Mouse (Mus musculus) lung, adult 18-20 months (tissue): ENCODE measurements around the gene Gstm3.
"Not testable (repeated sequence)": the region's sequence is repeated elsewhere in the genome, so short reads cannot be mapped to it uniquely, and the experiment has no call there.

Source experiments
- DNase-seq, 2 experiments: peaks; one replicate each; pipeline ENCODE4 v3.0.0; 2022; ENCODE audit warnings: mixed read lengths in 2 of 2

Gstm3 gene

DNA sequence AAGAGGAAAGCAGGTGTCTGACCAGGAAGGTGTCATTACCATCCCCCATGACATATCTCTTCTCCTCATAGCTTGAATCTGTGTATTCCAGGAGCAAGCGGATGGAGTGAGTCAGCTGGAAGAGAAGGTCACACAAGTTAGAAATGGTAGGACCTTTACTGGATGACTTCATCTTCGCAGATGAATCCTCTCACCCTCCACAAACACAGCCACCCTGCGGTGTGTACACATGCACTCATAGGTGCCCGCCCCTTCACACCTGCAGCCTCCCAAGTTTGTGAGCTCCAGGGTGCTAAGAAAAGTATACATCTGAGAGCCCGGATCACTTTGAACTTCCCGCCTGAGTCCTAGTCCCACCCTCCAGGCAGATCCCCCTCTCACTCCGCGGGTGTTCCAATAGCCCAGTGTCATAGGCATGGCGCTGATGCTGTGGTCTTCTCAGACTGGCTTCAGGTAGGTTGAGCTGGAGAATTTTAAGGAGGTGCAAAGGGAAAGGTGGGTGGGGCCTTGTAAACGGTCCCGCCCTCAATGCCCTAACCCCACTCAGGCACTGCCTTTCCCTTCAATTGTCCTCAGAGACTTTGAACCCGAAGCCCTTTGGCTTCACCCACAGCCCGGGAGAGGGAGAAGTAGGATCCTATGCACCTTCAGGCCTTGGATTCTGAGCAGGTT lies at the start of gene Gstm3:
Gstm3 (minus strand) TSS at position 560 of the 672 bp plus-strand sequence.
- DNase-seq, result no peak

DNA sequence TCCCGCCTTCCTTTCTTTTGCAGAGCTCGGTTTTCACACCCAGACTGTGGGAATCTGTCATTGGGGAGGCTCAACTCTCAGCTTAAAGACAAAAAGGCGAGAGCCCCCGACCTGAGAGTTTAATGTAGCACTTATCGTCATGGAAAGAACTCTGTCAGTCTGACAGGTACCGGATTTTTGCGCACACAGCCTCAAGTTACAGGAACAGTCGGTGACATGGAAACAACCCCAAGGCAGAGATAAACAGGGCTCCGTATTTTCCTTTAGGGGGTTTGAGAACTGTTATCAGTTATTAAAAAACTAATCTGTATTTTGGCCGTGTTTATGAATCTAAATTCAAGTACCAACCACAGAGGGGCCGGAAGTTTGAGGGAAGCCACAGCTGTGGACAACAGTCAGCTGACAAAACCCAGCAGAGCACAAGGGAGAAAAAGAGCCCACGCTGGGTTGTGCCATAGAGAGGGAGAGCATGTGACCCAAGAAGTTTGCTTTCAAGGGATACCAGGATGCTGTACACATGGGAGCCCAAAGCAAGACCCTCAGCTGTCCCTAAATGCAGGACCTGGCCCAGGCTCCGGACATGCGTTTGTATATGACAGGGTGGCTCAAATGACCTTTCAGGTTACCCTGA lies 49.2 kb upstream of the Gstm3 start:
- peak; percentile 44 to 59 for DNase-seq

DNA sequence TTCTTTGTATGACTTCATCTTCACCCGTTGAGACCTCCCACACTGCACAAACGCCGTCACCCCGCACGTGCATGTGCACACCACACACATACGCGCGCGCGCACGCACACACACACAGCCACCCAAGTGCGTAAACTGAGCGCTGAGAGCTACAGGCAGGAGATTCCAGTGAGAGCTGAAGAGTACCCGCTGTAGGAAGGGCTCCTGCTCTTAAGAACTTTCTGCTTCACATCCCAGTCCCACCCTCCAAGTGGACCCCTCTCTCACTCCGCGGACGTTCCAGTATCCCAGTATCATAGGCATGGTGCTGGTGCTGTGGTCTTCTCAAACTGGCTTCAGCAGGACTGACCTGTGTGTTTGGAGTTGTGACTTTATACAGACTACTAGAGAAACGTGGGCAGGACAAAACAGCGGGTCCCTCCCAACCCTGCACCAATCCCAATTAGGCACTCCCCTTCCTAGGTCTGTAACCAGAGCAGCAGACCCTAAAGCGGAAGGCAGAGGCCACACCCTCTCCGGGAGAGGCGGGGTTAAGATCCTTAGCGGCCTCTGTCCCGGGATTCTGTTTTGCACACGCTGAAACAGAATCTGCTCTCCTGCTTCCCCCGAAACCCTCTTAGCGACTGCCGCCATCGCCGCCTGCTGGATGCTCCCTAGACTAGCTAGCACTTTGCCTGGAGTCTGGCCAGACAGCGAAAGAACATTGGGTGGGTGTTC lies 48.5 kb upstream of the Gstm3 start, which contains the start of gene Gstm1:
Gstm1 (minus strand) TSS at position 501 of the 717 bp plus-strand sequence.
- peak; percentile 98 to 99 for DNase-seq

DNA sequence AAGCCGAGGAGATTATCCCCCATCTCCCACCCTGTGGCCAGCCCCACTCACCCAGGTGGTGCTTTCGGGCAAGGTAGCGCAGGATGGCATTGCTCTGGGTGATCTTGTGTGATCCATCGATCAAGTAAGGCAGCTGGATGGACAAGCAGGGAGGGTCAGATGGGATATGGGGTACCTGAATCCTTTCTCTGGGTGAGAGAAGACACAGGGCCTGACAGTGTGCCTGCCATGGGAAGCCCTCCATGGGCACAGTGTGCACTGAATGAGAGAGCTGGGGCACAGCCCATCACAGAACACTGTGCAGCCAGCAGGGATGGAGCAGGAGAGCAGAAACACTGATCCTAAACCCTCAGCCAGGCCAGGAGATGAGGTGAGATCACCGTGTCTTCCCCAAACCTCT lies 47.4 kb upstream of the Gstm3 start:
- not testable (repeated sequence) for DNase-seq

DNA sequence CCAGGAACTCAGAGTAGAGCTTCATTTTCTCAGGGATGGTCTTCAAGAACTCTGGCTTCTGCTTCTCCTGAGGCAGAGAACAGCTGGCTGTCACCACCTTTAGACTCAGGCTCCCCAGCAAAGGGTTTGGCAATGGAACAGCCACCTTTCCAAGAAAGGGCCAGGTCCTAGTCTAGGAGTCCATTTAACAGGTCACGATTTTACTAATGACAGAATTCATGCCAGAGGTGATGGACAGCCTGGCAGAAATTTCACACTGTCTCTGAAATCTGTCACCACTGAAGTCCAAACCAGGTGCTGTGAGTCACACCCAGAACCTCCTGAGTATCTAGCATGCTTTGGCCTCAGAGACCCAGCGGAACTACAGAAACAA lies 45.9 kb upstream of the Gstm3 start:
- no peak for DNase-seq

DNA sequence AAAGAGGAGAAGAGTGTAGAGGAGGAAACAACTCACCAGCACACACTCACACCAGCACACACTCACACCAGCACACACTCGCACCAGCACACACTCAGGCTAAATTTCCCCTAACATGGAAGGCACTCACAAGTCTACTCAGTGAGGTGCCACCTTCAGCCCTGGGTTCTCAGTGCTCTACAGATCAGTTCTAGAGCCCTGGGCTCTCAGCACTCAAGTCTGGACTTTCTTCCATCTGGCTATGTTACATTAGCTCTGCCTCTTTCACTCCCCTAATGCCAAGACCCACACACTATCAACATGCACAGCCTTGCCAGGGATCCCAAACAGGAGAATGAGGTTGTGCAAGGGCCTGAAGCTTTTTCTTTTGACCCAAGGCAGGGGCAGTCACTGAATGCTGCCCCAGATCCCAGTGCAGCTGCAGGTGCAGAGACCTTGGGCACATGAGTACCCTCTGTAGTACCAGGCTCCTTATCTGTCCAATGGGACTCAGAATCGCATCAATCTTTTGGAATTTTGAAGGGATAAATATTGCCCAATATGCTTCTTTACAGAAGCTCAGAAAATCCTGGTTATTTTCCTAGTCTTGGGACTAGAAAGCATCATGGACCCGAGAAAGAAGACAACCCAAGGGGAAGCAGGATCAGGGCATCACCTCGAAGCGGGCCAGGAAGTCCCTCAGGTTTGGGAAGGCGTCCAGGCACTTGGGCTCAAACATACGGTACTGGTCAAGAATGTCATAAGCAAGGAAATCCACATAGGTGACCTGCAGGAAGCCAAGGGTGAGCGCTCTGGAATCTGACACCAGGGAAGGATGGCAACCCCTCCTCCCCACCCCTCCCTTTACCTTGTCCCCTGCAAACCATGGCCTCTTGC lies 45.3 kb upstream of the Gstm3 start:
- DNase-seq, result no peak

DNA sequence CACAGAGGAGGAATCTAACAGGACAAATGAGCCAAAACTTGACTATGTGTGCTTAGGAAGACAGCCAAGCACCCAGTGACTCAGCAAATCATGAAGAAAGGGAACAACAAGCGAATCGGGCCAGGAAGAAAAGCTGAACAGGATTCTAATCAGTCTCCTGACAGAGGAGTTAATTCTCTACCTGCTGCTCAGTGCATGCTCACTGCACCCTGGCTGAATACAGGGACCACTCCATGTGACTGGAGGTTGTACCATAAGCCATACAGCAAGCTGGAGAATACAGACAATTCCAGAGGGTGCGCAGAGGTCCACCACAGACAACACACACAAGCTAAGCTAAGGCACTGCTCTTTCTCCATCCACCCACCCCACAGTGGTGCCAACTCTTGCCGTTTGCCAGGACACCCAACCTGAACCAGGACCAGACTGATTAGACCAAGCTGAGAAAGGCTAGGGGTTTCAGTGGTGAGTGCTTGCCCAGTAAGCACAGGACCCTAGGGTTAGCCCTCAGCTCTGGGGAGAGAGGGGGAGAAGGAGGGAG lies 44.3 kb upstream of the Gstm3 start:
- peak; percentile 87 to 90 for DNase-seq

DNA sequence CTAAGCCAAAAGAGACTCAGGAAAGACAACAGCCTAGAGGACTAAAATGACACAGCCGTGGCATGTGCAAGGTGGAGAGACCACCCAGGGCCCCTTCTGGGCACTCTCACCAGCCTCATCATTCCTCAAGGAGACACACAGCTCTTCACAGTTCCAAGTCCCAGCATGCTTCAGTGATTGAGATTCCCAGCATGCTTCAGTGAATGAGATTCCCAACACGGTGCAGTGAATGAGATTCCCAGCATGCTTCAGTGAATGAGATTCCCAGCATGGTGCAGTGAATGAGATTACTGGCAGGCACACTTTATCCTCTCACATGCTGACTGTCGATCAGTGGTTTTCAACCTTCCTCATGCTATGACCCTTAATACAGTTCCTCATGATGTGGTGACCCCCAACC lies 42.5 kb upstream of the Gstm3 start:
- DNase-seq, result no peak

DNA sequence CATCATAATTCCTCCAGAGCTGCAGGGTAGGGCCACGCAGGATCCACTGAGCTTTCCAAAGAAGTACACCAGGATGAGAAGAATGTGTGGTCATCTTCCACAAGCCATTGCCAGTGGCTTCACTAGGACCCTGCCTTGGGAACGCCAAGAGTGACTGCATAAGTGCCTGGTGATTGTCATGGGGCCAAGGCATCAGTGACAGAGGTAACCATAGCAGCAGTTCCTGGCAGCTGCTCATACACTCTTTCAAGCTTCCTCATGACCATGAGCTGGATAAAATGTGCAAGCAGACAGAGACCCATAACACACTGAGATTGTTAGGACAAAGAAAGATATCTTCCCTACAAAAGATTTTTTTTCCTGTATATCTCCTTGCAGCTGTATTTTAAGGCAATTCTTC lies 41.2 kb upstream of the Gstm3 start:
- DNase-seq, result peak; percentile 53 to 66

DNA sequence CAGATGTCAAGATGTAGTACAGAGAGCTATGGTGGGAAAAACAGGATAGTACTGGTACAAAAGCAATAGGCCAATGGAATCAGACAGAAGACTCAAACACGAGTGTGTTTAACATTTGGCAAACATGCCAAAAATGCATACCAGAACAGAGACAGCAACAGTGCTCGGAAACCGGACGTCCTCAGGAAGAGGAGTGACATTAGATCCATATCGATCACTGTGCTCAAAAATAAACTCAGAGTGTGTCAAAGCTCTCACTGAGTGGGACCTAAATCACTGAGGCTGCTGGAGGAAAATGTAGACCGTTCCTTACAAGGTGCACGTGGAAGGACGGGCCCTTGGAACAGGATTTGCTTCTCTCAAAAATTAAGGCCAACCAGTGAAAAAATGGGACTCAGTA lies 32.9 kb upstream of the Gstm3 start:
- DNase-seq, result peak in 1 of 2 experiments; percentile 58

DNA sequence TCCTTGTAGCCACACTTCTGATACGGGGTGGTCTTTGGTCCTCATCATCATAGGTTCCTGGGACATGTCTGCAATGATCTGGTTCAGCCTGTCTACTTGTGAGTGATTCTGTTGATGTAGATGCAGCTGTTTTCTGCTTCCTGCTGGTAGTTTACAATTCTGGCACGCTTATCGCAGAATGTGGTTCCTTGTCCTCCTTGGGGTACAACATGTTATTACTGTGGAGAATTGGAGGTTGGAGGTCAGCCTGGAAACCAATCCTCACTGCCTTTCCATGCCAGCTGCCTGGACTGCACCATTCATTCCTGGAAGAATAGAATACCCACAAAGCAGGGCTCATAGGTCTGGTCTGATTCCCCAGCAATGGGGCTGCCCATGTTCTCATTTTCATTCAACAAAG lies 30.4 kb upstream of the Gstm3 start:
- DNase-seq, result no peak

DNA sequence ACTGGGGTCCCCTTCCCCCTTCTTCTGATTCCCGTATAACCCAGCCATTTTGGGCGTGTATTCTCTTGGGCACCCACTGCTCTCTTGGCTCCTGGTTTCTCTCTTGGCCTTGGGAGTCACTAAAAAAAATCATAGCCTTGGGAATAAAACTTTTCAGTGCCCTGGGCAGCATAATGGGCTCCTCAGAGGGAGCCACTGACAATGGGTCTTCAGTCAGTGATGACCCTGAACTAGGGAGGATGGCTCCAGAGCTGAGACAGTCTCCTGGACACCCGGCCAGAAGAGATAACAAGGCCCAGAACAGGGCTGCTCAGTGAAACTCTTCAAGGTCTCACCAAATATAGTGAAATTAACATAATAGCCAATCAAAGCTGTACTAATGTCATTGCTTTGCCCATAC lies 29.5 kb upstream of the Gstm3 start:
- DNase-seq, result no peak

DNA sequence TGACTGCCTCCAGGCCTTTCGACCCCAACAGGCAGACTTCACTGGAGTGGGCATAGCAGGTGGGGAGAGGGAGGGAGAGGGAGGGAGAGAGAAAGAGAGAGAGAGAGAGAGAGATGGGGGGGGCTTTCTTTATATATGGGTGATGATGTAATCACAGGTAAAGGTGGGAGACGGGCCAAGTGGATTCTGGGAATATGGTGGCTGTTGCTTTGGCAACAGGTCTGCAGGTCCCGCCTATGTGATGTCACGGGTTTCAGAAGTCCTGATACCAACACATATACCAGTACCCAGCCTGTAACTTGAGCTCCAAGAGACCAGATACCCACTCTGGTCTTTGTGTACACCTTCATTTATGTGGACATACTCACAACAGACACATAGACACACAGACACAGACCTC lies 27.5 kb upstream of the Gstm3 start:
- DNase-seq, result no peak

DNA sequence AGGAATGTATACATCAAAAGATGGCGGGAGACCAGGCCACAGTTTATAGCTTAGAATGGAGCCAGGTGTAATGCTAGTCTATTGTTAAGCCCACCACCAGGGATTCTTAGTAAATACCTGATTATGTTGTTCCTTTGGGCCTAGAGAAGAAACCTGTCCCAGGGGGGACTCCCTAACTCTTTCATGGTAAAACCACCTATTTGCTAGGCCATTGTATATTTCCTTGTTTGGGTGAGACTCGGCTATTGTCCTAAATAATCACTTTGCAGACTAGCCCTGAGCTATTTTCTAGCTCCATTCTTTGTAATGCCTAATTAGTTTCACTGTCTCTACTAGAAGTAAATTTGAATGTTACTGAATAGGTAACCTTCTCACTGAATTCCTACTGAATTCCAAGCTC lies 26.9 kb upstream of the Gstm3 start:
- not testable (repeated sequence) for DNase-seq

DNA sequence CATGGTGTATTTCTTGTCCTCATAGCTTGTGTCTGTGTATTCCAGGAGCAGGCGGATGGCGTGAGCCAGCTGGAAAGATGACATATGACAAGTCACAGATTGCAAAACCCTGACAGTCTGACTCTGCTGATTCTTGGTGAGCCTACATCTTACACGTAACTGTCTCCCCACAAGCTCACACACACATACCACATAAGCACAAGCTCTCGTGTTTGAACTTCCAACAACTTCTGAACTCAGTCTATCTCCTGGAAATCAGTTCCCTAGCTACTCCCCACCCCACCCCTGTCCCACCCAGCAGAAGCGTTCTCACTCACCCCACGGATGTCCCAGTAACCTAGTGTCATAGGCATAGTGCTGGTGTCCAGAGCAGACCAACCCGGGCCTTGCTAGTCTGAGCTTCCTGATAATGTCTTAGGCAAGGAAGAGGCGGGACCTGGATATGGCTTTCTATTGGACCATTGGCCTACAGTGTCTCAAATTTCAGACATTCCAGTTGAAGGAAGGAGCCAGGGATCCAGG lies 17.0 kb upstream of the Gstm3 start, which contains the start of gene Gstm2:
Gstm2 (minus strand) TSS at position 413 of the 522 bp plus-strand sequence.
- peak; percentile 76 to 86 for DNase-seq

DNA sequence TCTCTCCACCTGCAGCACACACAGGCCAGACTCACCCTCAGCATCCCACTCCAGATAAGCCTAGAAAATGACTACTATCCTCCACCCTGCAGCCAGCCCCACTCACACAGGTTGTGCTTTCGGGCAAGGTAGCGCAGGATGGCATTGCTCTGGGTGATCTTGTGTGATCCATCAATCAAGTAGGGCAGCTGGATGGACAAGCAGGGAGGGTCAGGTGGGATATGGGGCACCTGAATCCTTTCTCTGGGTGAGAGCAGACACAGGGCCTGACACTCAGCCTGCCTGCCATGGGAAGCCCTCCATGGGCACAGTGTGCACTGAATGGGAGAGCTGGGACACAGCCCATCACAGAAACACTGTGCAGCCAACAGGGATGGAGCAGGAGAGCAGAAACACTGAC lies 16.1 kb upstream of the Gstm3 start:
- not testable (repeated sequence) for DNase-seq

DNA sequence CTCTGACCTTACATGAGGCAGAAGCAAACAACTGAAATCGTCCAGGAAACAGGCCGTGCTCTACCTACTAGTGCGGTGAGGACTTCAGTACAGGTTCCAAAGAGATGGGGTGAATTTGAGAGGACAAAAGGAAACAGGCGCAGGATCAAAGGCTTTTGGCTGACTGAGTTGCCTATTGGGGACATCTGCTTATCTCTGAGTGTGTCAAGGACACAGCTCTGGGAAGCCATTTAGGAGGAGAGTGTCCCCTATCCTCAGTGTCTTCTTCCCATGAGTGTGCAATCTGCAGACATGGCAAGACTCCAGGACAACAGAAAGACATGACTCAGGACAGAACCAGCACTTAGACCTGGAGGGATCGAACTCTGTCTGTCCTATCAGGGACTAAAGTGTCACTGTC lies 15.4 kb upstream of the Gstm3 start:
- no peak for DNase-seq

DNA sequence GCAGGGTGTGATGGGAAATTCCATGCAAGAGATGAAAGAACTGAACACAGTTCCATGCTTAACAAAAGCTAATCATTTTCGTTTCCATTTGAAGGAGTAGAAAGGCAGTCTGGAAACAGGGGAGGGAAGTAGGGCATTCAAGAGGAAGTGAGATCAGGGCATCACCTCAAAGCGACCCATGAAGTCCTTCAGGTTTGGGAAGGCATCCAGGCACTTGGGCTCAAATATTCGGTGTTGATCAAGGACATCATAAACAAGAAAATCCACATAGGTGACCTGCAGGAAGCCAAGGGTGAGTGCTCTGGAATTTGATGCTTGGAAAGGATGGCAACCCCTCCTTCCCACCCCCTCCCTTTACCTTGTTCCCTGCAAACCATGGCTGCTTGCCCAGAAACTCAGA lies 14.7 kb upstream of the Gstm3 start:
- DNase-seq, result peak; percentile 45 to 54

DNA sequence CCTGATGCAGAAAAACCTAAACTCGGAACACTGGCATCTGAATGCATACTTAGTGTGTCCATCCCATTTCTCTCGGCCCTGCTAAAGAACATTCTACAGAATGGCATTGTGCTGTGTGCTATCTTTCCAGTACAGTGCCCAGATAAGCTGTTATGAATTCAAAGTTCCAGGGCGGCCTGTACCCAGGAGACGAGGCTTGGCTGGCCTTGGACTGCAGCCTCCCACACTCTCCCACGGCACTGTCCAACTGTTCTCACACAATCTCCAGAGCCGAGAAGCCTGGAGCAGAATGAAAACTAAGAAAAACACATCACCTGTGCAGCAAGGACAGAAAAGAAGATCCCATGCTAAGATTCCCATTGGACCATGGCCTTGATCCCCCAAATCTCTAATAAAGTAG lies 13.6 kb upstream of the Gstm3 start:
- DNase-seq, result no peak

DNA sequence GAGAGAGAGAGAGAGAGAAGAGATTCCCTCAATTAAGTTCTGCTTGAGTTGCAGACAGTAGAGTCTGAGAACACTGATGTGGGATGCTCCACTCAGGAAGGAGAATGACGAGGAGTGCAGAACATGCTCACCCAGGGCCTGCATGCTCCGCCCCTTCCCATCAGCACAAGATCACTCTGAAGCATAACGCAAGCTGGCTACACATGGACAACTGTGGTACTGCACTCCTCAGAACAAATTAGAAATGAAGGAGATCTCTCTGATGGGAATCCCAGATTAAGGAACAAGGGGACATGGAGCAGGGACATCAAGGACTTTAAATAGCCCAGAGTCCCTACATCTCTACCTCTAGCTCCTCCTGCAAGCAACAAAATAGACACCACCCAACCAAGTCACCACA lies 12.2 kb upstream of the Gstm3 start:
- DNase-seq, result no peak

DNA sequence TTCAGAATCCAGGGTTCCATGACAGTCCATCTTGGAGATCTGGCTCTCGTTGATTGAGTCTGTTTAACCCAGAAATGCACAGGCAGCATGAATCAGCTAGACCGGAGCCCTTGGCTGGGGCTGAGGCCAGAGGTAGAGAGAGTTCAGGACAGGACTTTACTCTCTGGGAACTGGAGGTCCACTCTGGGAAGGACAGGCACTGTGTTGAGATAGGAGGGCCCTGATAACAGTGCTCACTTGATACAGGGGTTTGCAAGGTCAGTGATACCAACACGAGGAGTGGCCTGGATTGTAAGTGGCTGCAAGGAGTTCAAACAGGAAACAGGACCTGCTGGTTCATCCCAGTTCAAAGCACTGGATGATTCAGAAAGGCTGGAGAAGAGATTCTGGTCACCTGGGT lies 8.6 kb upstream of the Gstm3 start:
- DNase-seq, result no peak

DNA sequence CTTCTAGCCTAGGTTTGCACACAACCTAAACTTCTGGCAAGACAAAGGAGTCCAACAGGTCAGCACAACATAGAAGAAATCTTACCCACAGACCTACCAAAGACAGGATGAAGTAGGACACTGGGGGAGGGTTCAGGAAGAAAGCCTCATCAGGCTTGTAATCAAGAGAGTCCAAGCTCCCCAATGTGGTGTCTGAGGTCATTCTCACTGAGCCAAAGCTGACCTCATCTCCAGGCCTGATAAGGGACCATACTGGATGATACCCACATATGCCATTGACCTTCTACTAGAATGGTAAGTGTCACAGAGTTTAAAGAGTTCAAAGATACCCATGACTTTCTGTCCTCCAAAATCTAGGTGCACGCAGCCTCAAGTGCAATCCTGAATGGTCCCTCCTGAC lies 5.2 kb upstream of the Gstm3 start:
- no peak for DNase-seq
